Mouse (Mus musculus) intestine, embryonic 15.5 days (tissue): ENCODE results near the gene Clec2l. TPM values are rescaled to one million over a fixed set of nuclear protein-coding genes. Genes with fewer than 3 reads are reported as not detected.

Experiments used
- ATAC-seq: fragments of 200-750 bp; cut with Nextera tagmentation; 2 replicates; pipeline ENCODE4 v1.8.0; 2017; ENCODE audit warnings: moderate TSS enrichment, moderate library complexity
- H3K27ac ChIP-seq: fragments of 300-500 bp; sonication (generic); 2 replicates; pipeline ENCODE4 v1.5.1; 2015; ENCODE audit warnings: mild to moderate bottlenecking, inconsistent platforms
- H3K27me3 ChIP-seq: fragments of 300-500 bp; sonication (generic); replicated peaks from 2 replicates; pipeline ENCODE4 v1.6.1; 2015; ENCODE audit warnings: inconsistent platforms
- H3K36me3 ChIP-seq: fragments of 300-500 bp; sonication (generic); 2 replicates; pipeline ENCODE4 v1.6.1; 2015; ENCODE audit warnings: inconsistent platforms
- H3K4me1 ChIP-seq: fragments of 300-500 bp; sonication (generic); replicated peaks from 2 replicates; pipeline ENCODE4 v1.6.1; 2015; ENCODE audit warnings: inconsistent platforms
- H3K4me2 ChIP-seq: fragments of 300-500 bp; sonication (generic); replicated peaks from 2 replicates; pipeline ENCODE4 v1.6.1; 2015; ENCODE audit warnings: mild to moderate bottlenecking, inconsistent platforms
- H3K4me3 ChIP-seq: fragments of 300-500 bp; sonication (generic); replicated peaks from 2 replicates; pipeline ENCODE4 v1.5.1; 2015; ENCODE audit warnings: inconsistent platforms
- H3K9ac ChIP-seq: fragments of 300-500 bp; sonication (generic); 2 replicates; pipeline ENCODE4 v1.6.1; 2015; ENCODE audit warnings: inconsistent platforms
- H3K9me3 ChIP-seq: fragments of 300-500 bp; sonication (generic); 2 replicates; pipeline ENCODE4 v1.6.1; 2016; ENCODE audit warnings: inconsistent platforms
- WGBS: fragments of 180-500 bp; shearing (Covaris S2); methylation state at CpG from one replicate; pipeline ENCODE4 v1.1.7; 2015; 5-methylcytosine and 5-hydroxymethylcytosine counted together
- polyA plus RNA-seq: library from polyadenylated mRNA; unstranded; fragments of >200 nt; fragmentation: Nextera tagmentation; extraction: Ambion mirVana; gene quantifications from 2 replicates; pipeline ENCODE4 v1.2.1, GENCODE M21; 2015

Gene Clec2l
- 1.3 and 2.0 TPM in 2 replicates for polyA plus RNA-seq

DNA sequence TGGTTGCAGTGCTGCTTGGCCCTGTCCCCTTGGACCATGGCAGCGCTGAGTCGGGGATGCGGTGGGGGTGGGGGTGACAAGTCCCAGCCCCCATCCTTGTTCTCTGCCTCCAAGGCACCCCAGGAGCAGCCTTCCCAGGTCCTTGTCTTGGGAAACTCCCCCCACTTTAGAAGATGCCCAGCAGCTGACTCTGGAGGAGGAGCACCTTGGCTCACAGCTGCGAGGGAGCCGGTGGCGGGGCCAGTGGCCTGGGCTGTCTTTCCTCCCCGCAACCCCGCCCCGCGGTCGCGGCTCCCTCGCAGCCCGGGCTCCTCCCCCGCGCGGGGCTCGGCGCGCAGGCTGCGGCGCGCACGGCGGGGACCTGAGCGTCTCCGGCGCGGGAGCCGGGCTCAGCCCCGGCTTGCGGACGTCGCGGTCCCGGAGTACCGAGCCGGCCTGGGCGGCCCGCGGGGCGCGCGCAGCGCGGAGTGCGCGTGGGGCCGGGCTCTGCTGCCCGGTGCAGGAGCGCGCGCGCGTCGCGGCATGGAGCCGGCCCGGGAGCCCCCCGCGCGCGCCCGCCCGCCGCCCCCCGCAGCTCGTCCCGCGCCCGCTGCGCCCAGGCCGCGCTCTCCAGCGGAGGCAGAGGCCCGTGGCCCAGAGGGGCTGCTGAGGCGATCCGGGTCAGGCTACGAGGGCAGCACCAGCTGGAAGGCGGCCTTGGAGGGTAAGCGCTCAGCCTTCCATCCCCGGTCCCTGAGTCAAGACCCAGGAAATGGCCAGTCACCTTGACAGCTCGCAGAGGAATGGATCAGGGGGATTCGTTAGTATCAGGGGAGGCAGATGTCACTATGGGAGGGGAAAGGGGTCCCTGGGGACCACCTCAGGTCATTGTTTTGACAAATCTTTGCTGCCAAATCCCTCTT lies at the start of gene Clec2l:
TSS of gene Clec2l (plus strand) at position 356 of the 902 bp plus-strand sequence.
- H3K4me2 ChIP-seq = peak within 1 kb of the TSS; percentile 99
- peak within 1 kb of the TSS; percentile 58 for H3K4me3 ChIP-seq
- H3K4me1 ChIP-seq = peaks cover 6% of the 10 kb centered on the region
- no peaks in the 10 kb centered on the region for H3K9me3 ChIP-seq
- no peaks in the 10 kb centered on the region for H3K36me3 ChIP-seq
- WGBS = under 1% methylated on average over 79 of the region's 84 CpGs
- H3K27me3 ChIP-seq = peaks cover 25% of the 10 kb centered on the region
- no peak within 1 kb of the TSS for H3K27ac ChIP-seq
- peak; percentile 87 for ATAC-seq
- H3K9ac ChIP-seq = peak within 1 kb of the TSS; percentile 45

DNA sequence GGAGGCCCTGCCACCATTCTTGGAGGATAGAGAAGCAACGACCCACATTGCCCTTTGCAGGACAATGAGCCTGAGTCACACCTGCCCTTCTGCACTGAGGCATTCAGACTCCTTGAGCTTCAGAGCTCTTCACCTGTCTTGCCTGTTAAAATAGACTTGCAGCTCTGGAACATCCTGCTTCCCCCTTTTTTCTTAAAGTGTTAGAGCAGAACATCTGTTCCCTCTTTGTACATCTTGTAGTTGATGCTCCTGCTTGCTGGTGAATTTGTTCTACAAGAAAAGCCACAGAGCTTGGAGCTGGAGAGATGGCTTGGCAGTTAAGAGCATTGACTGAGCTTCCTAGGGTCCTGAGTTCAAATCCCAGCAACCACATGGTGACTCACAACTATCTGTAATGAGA lies 40.5 kb upstream of the Clec2l start:
- 84% methylated on average over 1 of the region's 1 CpGs for WGBS
- Histone ChIP-seq H3K4me1 (no peaks in the 10 kb centered on the region), H3K27me3 (no peaks in the 10 kb centered on the region)

DNA sequence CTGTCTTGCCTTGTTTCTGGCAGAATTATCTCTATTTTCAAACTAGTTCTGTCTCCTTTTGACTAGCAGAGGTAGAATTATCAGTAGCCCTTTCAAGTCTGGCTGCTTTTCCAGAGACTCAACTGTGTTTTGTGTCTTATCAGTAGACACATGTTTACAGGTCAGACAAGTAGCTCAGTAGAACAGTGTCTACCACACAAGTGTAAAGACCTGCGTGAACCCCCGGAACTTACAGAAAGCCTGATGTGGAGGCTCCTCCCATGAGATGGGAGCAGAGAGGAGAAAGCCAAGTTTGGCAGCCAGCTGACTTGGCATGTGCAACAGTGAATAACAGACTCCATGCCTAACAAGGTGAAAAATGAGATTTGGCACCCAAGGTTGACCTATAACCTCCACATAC lies 39.4 kb upstream of the Clec2l start:
- Histone ChIP-seq H3K27ac (no peak overlapping the region), H3K4me2 (no peak overlapping the region), H3K4me3 (no peak overlapping the region), H3K9ac (no peak overlapping the region), H3K9me3 (no peaks in the 10 kb centered on the region), H3K4me1 (no peaks in the 10 kb centered on the region), H3K27me3 (no peaks in the 10 kb centered on the region), H3K36me3 (peaks cover 13% of the 10 kb centered on the region)
- 80% methylated on average over 2 of the region's 2 CpGs for WGBS
- ATAC-seq = no peak

More for the DNA sequence above, 40.5 kb upstream of the Clec2l start:
- no peak for ATAC-seq
- peaks cover 22% of the 10 kb centered on the region for H3K36me3 ChIP-seq
- H3K27ac ChIP-seq = no peak overlapping the region
- no peak overlapping the region for H3K9ac ChIP-seq
- no peaks in the 10 kb centered on the region for H3K9me3 ChIP-seq
- H3K4me3 ChIP-seq = no peak overlapping the region
- no peak overlapping the region for H3K4me2 ChIP-seq

DNA sequence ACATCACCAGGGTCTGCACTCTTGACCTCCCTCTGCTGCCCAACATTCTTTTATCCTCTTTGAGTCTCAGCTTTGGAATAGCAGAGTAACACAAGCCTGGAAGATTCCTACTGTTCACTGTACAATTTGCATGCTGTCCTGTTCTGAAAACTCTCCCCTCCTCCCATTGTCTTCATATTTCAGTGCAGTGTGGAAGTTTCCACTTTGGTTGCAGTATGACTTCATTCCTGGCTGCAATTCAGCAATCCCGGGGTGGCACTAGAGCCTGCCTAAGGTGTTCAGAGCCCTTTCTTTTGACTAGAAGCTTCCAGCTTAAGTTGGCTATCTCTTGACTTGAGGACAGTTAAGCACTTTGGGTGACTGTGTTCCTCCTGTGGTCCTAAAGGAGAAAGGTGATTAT lies 38.4 kb upstream of the Clec2l start:
- peaks cover 7% of the 10 kb centered on the region; the same call in 1 of the 2 replicates for H3K36me3 ChIP-seq
- no peak for ATAC-seq
- no peak overlapping the region for H3K27ac ChIP-seq
- H3K4me1 ChIP-seq = no peaks in the 10 kb centered on the region
- H3K27me3 ChIP-seq = no peaks in the 10 kb centered on the region
- no peak overlapping the region for H3K4me2 ChIP-seq
- no peak overlapping the region for H3K4me3 ChIP-seq
- 67% methylated on average over 1 of the region's 1 CpGs for WGBS
- H3K9ac ChIP-seq = no peak overlapping the region
- H3K9me3 ChIP-seq = no peaks in the 10 kb centered on the region

DNA sequence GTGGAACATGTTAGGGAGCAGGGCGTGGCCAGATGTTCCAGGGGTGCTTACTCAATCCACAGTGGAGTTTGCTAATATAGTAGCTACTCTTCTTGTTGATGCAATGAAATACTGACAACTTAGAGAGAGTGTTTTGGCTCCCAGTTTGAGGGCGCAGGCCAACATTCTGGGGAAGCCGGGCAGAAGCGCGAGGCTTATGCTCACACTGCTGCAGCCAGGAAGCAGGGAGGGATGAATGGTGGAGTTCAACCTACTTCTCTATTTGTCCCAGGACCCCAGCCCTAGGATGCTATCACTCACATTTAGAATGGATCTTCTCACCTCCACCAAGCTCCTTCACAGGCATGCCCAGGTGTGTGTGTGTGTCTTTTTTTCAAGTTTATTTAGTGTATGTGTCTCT lies 36.8 kb upstream of the Clec2l start:
- WGBS = 97% methylated on average over 5 of the region's 5 CpGs
- H3K9me3 ChIP-seq = no peaks in the 10 kb centered on the region
- H3K4me3 ChIP-seq = no peak overlapping the region
- no peaks in the 10 kb centered on the region for H3K36me3 ChIP-seq
- H3K9ac ChIP-seq = no peak overlapping the region
- no peak overlapping the region for H3K4me2 ChIP-seq
- H3K27me3 ChIP-seq = no peaks in the 10 kb centered on the region
- no peak overlapping the region for H3K27ac ChIP-seq
- H3K4me1 ChIP-seq = no peaks in the 10 kb centered on the region
- ATAC-seq = no peak

DNA sequence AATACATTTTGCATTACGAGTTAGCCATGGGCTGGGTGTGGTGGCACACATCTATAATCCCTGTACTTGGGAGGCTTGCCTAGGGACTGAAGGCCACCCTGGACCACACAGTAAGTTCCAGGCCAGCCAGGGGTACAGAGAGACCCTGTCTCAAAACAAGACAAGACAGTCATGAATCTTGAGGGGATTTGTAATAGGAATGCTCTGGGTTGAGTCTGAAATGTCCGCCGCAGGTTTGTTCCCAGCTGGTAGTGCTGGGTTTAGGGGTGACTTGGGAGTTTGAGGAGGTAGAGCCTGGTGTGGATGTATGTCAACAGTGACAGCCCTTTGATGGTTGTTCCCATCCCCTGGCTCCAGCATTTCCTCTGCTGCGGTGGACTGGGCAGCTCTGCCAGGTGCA lies 35.8 kb upstream of the Clec2l start:
- H3K4me3 ChIP-seq = no peak overlapping the region
- ATAC-seq = no peak
- no peaks in the 10 kb centered on the region for H3K9me3 ChIP-seq
- no peaks in the 10 kb centered on the region for H3K36me3 ChIP-seq
- WGBS = 93% methylated on average over 4 of the region's 4 CpGs
- H3K27ac ChIP-seq = no peak overlapping the region
- no peak overlapping the region for H3K9ac ChIP-seq
- H3K4me1 ChIP-seq = no peaks in the 10 kb centered on the region
- H3K27me3 ChIP-seq = no peaks in the 10 kb centered on the region
- no peak overlapping the region for H3K4me2 ChIP-seq

DNA sequence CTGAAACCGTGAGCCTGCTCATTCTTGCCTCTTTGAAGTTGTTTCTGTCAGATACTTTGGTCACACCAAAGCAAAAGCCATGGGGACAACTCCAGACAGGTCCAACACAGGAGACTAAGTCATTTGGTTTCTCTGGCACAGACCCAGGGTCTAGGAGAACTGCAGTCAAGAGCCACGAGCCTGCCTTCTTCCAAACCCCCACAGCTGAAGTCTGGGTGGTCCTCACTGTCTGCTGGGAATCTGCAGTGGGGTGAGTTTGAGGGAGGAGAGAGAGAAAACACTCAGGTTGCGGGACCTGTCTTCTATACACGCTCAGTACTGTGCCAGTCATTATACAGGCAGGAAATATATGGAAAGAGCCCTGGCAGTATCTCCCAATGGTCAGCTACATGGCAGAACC lies 35.4 kb upstream of the Clec2l start:
- H3K9me3 ChIP-seq = no peaks in the 10 kb centered on the region
- no peak overlapping the region for H3K4me3 ChIP-seq
- ATAC-seq = no peak
- no peak overlapping the region for H3K27ac ChIP-seq
- no peaks in the 10 kb centered on the region for H3K4me1 ChIP-seq
- no peaks in the 10 kb centered on the region for H3K36me3 ChIP-seq
- H3K4me2 ChIP-seq = no peak overlapping the region
- WGBS = 72% methylated on average over 4 of the region's 4 CpGs
- no peak overlapping the region for H3K9ac ChIP-seq
- H3K27me3 ChIP-seq = no peaks in the 10 kb centered on the region

DNA sequence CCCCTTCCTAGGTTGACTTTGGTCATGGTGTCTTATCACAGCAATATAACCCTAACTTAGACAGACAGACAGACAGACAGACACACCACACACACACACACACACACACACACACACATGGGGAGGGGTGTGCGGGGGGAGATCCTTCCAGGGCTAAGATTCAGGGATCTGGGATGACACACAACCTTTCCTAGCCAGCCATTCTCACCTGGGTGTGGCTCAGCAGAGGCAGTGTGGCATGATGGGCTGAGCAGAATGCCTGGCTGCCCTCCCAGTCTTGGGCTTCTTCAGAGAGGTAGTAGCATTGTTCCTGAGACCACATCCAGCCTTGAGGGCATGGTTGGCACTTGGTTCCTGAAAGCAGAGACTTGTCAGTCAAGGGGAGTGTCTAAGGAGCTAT lies 33.3 kb upstream of the Clec2l start:
- no peak overlapping the region for H3K4me3 ChIP-seq
- H3K4me2 ChIP-seq = no peak overlapping the region
- H3K27ac ChIP-seq = no peak overlapping the region
- no peaks in the 10 kb centered on the region for H3K4me1 ChIP-seq
- peaks cover 14% of the 10 kb centered on the region; the same call in 1 of the 2 replicates for H3K27me3 ChIP-seq
- no peak overlapping the region for H3K9ac ChIP-seq
- no peaks in the 10 kb centered on the region for H3K9me3 ChIP-seq
- 89% methylated on average over 1 of the region's 1 CpGs for WGBS
- H3K36me3 ChIP-seq = no peaks in the 10 kb centered on the region
- no peak for ATAC-seq

DNA sequence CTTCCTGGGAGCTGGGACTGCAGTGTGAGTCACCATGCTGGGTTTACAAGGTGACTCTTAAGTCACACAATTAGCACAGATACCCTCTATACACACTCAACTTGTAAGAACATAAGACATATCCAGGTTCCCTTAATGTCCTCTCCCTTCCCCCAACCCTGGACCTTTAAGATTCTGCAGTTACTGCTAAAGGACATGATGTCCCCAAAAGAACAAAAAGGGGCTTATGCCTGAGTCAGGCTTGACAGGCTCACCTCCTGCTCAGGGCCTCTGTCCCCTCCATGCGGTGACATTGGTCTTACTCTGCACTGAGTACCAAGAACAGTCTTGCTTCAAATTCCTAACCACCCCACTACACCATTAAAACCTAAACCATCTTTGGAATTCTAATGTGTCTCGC lies 30.0 kb upstream of the Clec2l start:
- Histone ChIP-seq H3K9ac (no peak overlapping the region), H3K4me3 (no peak overlapping the region), H3K27me3 (peaks cover 45% of the 10 kb centered on the region), H3K4me1 (peaks cover 21% of the 10 kb centered on the region), H3K9me3 (no peaks in the 10 kb centered on the region), H3K4me2 (no peak overlapping the region), H3K36me3 (no peaks in the 10 kb centered on the region), H3K27ac (no peak overlapping the region)
- 88% methylated on average over 2 of the region's 2 CpGs for WGBS
- ATAC-seq = no peak

DNA sequence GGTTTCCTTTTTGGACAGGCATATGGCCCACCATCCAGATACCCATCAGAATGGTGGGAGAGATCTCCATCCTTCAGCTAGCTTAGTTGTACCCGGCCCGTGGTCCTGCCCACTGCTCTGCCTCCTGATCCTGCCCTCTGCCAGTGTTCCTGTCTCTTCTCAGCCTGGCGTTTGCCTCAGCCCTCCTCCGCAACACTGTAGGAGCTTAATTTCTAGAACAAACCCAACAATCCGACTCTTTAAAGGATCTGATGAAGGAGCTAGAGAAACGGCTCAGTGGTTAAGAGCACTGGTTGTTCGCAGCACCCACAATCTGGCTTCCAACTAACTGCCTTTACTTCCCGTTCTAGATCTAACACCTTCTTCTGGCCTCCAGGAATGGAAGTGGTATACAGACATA lies 28.4 kb upstream of the Clec2l start:
- H3K27ac ChIP-seq = no peak overlapping the region
- no peaks in the 10 kb centered on the region for H3K9me3 ChIP-seq
- H3K4me2 ChIP-seq = no peak overlapping the region
- H3K4me1 ChIP-seq = peaks cover 21% of the 10 kb centered on the region
- WGBS = 81% methylated on average over 8 of the region's 8 CpGs
- H3K27me3 ChIP-seq = peaks cover 58% of the 10 kb centered on the region
- no peaks in the 10 kb centered on the region for H3K36me3 ChIP-seq
- ATAC-seq = no peak
- H3K4me3 ChIP-seq = no peak overlapping the region
- H3K9ac ChIP-seq = no peak overlapping the region

DNA sequence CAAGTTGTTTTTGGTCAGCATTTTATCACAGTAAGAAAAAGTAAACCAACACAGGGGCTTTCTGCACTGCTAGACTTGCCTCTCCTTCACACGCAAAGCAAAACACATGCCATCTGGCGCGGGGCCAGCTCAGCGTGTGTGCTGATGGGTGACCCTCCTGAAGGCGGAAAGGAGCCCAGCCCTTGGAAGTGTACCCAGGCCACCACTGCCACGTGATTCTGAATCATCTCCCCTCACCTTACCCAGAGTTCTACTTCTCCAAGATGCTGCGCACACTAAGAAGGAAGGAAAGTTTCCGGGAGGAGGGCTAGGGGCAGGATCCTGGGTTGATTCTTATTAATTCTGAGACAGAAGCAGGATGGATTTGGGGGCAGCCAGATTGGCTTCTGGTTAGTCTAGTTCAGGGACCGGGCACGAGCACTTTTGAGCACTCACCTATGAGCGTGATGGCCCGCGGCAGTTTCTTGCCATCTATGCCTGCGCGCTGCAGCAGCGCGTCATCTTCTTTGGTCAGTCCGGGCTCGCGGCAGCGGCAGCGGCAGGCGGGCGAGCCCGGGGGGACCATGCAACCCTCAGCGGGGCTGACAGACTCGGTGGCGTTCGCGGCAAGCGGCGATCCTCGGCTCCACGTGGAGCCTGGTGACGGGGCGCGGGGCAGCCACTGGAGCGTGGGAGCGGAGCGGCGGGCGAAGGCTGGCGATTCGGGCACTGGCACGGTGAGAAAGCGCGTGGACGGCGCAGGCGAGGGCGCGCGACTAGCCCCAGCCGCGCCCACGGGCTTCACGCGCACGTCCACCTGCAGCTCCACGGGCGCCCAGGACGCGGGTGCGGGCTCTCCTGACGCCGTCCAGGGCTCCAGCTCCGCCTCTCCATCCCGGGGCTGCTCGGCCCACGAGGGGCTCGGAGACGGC lies 26.7 kb upstream of the Clec2l start:
- Histone ChIP-seq H3K27ac (no peak overlapping the region), H3K4me1 (peaks cover 21% of the 10 kb centered on the region), H3K9ac (peak overlapping the region; percentile 35), H3K27me3 (peaks cover 73% of the 10 kb centered on the region), H3K4me2 (peak overlapping the region; percentile 100), H3K9me3 (no peaks in the 10 kb centered on the region), H3K4me3 (peak overlapping the region; percentile 56), H3K36me3 (no peaks in the 10 kb centered on the region)
- WGBS = under 1% methylated on average over 72 of the region's 72 CpGs
- peak; percentile 81 for ATAC-seq

DNA sequence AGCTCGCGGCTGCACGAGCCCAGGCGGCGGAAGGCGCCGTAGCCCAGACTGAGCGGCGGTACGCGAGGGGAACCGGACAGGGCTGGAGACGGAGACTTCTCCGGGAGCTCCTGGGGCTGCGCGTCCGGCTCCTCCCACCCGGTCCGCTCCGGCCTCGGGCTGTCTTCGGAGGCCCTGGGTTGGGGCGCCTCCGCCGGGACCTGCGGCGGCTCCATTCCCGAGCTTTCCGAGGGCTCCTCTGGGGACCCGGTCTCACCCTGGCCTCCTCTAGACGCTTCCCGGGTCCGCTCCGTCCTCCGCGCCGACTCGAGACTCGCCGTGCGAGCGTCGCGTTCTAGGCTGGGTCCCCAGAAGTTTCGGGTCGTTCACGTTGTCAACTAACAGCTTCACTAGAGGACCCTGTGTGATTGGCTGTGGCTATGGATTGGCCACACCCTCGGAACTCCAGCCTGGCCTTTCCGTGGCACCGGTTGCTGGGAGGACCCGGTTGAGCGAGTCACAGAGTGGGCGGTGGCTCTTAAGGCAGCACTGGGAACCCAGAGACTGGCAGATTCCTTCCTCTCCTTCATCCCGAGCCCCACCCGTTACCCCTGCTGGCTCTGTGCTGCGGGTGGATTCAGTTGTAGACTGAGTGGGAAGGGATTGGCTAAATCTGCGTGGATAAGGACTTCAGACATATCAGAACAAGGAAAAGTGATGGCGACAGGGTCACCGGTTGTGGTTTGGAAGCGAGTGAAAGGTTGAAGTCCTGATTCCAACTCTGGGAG lies 25.8 kb upstream of the Clec2l start, which contains the start of gene Klrg2:
TSS of gene Klrg2 (minus strand) at position 391 of the 767 bp plus-strand sequence.
- ATAC-seq = peak; percentile 88
- no peak within 1 kb of the TSS for H3K27ac ChIP-seq
- H3K9ac ChIP-seq = peak within 1 kb of the TSS; percentile 35
- H3K36me3 ChIP-seq = no peaks in the 10 kb centered on the region
- peak within 1 kb of the TSS; percentile 56 for H3K4me3 ChIP-seq
- H3K9me3 ChIP-seq = no peaks in the 10 kb centered on the region
- WGBS = 2% methylated on average over 59 of the region's 60 CpGs
- peaks cover 21% of the 10 kb centered on the region for H3K4me1 ChIP-seq
- H3K4me2 ChIP-seq = peak within 1 kb of the TSS; percentile 100
- H3K27me3 ChIP-seq = peaks cover 80% of the 10 kb centered on the region
